Mouse (Mus musculus) adipocyte (in vitro differentiated cells): Measurements from ENCODE around the gene Sh3bp5.

Experiments
- DNase-seq: peaks from one replicate; pipeline ENCODE4 v3.0.0-alpha.2; 2016; ENCODE audit warnings: low spot score

Gene Sh3bp5

GRCm38 (mm10) chr14:31433851-31434360 lies 2.0 kb downstream of the Sh3bp5 start:
- DNase-seq, result peak; percentile 84

DNA sequence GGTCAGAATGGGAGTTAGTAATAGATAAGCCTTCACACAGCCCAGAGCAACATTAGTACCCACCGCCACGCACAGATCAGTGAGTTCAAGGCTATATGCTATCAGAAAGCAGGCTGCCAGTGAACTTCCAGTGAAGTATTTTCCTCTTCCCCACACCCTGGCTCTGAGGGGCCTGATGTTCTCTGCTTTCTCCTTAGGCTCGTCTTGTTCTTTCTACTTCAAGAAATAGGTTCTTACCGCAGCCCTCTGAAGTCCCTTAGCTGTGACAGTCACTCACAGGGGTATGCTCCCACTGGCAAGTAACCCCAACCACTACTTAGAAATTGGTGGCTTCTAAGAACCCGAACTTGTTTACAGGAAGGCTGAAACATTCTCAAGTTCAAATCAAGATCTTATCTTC lies 2.8 kb downstream of the Sh3bp5 start:
- DNase-seq, result no peak

- peak; percentile 69 for DNase-seq
These were observed 3.5 kb downstream of the Sh3bp5 start for GRCm38 (mm10) chr14:31432424-31432823.

DNA sequence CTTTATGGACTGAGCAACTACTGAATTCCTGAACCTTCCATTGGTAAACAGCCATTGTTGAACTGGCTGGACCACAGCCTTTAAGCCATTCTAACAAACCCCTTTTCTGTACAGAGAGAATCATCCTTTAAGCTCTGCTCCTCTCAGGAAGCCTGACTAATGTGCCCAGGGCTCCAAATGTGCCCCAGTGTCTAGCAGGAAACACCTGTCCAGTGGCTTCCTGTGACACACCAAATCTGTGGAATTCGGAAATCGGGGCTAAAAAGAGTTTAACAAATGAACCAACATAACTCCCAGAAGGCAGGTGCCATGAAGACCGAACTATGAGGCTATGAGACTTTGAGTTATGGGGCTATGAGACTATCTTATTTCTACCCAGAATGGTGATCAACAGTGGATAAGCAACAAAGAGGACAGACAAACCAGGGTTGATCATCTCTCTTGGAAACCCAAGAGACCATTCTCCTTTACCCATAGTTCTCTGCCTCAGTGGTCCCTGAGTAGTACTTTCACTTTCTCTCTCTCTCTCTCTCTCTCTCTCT lies 4.0 kb downstream of the Sh3bp5 start:
- no peak for DNase-seq

GRCm38 (mm10) chr14:31429004-31429395 lies 6.9 kb downstream of the Sh3bp5 start:
- DNase-seq, result no peak

DNA sequence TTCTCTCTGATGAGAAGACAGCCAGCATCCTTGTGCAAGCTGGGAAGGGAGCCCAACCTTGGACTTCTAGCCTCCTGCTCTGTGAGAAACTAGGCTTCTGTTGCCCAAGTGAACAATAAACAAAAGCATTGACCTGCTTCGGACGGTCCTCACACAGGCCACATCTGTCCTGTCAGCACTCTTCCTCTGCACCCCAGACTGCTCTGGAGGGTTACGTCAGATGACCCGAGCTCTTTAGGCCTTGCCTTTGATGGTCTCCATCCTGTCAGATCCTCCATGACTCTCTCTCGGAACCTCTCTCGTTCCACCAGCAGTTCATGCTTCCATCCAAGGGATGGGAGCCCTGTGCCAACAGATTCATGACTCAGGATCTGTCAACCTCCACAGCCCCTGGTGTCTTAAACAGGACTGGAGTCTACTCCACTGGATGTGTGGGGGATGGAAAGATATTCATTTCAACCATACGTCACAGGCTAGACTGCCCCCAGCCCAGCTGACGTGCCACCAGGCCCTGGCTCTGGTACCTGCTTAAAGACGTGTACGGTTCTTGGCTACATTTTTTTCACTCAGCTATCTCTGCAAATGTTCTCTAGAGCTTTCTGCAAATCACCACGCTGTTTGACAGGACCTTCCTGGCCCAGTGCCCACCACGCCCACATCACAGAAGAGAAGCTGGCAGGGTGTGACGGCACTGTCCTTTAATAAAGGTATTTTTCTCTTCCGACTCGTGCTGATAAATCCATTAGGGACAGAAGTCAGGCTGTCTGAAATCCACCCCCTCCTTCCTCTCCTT lies 7.5 kb downstream of the Sh3bp5 start:
- DNase-seq, result peak; percentile 68

- peak; percentile 42 for DNase-seq
These were observed 12.7 kb downstream of the Sh3bp5 start for GRCm38 (mm10) chr14:31422961-31423791.

DNA sequence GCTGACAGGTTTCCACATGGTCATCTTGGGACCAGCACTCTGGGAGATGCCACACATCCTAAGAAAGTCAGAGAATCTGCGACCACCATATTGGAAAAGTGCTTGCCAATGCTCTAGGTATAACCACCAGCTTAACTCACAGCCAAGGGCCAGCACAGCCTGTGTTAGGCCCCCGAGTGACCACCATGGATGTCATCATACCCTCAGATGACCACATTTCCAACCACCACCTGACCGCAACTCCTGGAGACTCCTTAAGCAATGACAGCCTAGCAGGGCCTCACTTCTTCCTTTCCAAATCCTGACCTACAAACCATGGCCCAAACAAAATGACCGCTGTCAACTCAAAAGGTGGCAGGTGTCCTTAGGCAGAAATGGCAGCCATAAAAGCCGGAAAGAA lies 13.5 kb downstream of the Sh3bp5 start:
- no peak for DNase-seq

DNA sequence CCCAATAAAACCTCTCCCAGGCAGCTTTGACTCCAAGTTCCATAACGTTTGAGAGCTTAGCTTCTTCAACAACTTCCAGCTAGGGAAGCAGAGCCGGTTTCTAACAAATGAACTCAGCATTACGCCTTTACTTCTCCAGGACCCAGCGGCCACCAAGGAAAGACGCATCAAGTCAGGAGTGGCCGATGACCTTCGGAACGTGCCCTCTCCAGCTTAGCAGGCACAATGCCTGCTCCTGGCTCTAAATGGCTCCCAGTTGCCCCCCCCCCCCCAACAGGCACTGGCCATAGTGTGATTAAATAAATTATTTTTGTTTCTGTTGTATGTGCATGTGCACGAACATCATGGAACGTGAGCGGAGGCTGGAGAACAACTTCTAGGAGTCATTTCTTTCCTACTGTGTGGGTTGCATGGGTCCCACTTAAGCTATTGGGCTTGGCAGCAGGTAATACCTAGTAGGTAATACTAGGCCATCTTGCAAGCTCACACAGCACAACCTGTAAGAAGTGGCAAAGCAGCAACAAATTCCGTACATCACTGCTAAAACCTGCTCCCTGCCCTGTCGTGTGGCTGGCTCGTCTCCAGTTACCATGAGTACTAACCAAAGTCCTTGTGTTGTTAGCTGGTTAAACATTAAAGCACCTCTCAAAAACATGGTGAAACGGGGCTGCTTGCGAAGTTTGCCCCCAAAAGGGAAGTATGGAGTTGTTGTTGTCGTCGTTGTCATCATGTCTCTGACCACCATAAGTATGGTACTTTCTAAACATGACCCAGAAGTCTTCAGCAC lies 14.2 kb downstream of the Sh3bp5 start:
- DNase-seq, result no peak

DNA sequence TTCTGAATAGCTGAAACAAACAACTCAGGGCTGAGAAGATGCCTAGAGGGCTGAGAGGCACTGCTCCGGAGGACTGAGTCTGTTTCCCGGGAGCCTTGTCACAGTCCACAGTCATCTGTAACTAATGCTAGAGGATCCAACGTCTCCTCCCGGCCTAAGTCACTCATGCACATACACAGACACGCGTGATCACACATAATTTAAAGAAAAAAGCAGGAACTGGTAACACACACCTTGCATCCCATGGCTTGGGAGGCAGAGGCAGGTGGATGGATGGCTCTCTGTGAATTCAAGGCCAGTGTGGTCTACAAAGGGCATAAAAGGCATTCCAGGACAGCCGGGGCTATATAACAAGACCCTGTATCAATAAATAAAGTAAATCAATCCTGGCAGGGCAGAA lies 14.9 kb downstream of the Sh3bp5 start:
- no peak for DNase-seq

DNA sequence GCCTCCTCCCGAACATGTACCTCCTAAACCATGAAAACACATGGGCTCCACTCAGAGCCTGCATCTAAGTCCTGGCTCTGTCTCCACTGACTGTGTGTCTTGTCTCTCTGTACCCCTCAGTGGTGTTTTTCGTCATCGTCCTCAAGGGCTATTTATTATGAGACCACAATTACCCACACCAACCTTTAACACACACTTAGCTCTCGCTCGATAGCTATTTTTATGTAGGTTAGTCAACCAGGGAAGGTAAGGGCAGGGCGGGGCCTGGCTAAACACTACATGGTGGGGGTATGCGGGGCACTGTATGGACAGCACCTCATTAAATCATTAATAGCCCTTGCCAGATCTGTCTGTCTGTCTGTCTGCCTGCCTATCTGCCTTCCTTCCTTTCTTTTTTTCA lies 15.3 kb downstream of the Sh3bp5 start:
- DNase-seq, result no peak

- DNase-seq, result no peak
These were observed 15.7 kb downstream of the Sh3bp5 start for GRCm38 (mm10) chr14:31420135-31420534.

DNA sequence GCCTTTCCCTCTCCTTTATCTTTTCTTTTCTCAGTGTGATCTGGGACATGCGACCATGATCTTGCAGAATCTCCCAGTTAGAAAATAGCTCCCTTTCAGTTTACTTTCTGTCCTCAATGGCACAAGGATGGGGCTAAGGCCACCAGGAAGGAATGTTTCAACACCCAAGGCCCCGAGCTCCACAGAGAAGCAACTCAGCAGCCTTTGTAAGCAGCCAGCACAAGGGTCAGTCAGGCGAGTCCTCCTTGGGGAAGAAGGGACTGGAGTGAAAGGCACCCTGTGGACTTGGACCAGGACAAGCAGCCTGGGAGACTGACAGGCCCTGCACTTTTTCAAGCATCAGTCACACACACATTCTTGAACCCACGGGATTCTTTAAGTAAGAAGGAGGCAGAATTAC lies 16.6 kb downstream of the Sh3bp5 start:
- peak; percentile 55 for DNase-seq

- DNase-seq, result no peak
These were observed 18.9 kb downstream of the Sh3bp5 start for GRCm38 (mm10) chr14:31416835-31417549.

DNA sequence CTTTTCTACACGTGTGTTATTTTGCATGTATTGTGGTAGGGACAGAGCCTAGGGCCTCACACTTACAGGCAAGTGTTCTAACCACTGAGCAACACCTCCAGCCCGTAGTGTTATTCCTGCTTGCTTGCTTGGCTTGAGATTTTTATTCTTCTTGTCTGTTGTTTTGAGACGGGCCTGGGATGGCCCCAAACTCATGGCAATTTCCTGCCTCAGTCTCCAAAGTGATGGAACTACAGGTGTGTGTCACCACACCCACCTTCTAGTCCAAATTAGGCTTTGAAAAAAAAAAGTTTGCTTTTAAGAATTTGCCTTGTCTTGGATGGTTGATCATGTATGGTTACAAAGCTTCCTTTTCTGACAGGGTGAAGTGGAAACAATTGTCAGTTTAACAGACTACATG lies 19.5 kb downstream of the Sh3bp5 start:
- DNase-seq, result no peak

DNA sequence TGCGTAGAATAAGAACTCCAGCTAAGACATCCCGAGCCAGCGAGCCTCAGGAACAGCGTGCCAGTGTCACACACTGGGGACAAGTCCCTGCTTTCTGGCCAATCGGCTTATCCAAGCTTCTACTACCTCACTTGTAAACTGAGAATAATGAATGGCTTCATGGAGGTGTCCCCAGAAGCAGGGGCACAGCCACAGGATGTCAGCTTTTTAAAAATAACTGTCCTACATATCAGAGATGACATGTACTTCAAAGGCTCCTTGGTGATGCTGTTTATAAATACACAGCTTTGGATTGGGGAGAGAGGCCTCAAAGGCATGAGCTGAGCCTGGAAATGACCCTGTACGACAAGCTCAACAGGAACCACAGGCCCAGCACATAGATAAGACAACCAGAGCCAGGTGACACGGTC lies 20.9 kb downstream of the Sh3bp5 start:
- DNase-seq, result no peak

GRCm38 (mm10) chr14:31414235-31414966 lies 21.5 kb downstream of the Sh3bp5 start:
- DNase-seq, result no peak

GRCm38 (mm10) chr14:31413475-31414086 lies 22.3 kb downstream of the Sh3bp5 start:
- no peak for DNase-seq

DNA sequence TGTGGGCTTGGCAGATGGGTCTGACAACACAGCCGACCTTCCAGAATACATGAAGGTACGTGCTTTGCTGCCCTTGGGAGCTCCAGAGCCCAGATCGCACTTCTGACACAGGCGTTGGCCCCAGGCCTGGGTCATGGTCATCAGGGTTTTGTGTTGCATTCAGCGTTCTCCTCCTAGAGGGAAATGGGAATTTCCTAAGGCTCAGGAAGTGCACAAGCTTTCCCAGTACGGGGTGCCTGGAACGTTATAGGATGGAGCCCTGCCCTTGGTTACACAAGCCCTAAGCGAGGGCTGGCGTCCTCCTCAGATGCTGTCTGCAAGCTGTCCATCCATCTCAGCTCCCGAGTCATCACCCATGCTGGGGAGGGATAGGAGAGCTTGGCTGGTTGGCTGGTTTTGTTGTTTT lies 23.2 kb downstream of the Sh3bp5 start:
- DNase-seq, result no peak

- no peak for DNase-seq
These were observed 25.1 kb downstream of the Sh3bp5 start for GRCm38 (mm10) chr14:31410737-31411136.
